Comparison of ENCODE assay signal across 21 mouse cellular contexts in the genomic region with DNA sequence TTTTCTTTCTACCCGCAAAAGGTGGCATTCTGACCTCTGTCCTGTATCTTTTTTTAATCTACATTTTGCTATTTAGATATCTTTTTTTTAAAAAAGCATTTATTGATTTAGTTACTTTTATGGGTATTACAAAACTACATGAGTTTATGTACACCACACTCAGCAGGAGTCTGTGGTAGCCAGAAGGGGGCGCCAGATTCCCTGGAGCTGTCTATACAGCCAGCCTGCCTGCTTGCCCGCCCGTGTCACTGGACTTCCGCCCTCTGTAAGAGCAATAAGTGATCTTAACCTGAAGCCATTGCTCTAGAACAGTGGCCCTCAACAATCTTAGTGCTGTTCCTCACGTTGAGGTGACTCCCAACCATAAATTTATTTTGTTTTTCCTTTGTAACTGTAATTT. TPM values are rescaled to one million over a fixed set of nuclear protein-coding genes. Genes with fewer than 3 reads are reported as not detected.
DNase-seq lines count a peak whose midpoint lies in the region; ATAC-seq and TF ChIP-seq lines count a peak whose summit lies in the region.
"Had no signal": no experiment of that assay in that cellular context is flagged by ENCODE, and none has a peak within 500 bp of the region (broad histone marks: within the 10 kb centered on the region; RNA-seq: fewer than 3 reads in every experiment).

No protein-coding gene starts in this region.

- no peaks in the 10 kb centered on the region for H3K36me3 ChIP-seq in liver, embryonic 11.5 days (ENCODE audit: control insufficient read depth, insufficient read depth, low read length)
- H3K36me3 ChIP-seq: embryonic facial prominence, embryonic 13.5 days; G1E; heart, embryonic 15.5 days; limb, embryonic 13.5 days; neural tube, embryonic 13.5 days had no signal

- H3K9ac ChIP-seq in liver, embryonic 11.5 days (ENCODE audit: low read depth, low read length), result no peak overlapping the region
- H3K9ac ChIP-seq: embryonic facial prominence, embryonic 13.5 days; heart, embryonic 15.5 days; hindbrain, embryonic 14.5 days; limb, embryonic 13.5 days; neural tube, embryonic 13.5 days had no signal

- no peak overlapping the region for H3K4me2 ChIP-seq in liver, embryonic 11.5 days
- H3K4me2 ChIP-seq: embryonic facial prominence, embryonic 13.5 days; heart, embryonic 15.5 days; hindbrain, embryonic 14.5 days; limb, embryonic 13.5 days; neural tube, embryonic 13.5 days had no signal

- DNase-seq in CD4-positive, CD25-positive, alpha-beta regulatory T cell, adult 2 months (ENCODE audit: low read depth, low spot score), result peak; percentile 6
- DNase-seq in liver (peak; percentile 12), 416B (ENCODE audit: low read depth) (peak; percentile 17)
- no peak for DNase-seq in liver, embryonic 11.5 days (ENCODE audit: low spot score)
- no peak for DNase-seq in ovary, adult 18-20 months (ENCODE audit: low spot score)
- no peak for DNase-seq in Muller cell, postnatal 12 days (ENCODE audit: inconsistent ontology term)
- DNase-seq: cerebellum, adult 18-20 months; kidney, adult 2 months had no signal

- no peak for TF ChIP-seq POLR2A in bone marrow macrophage, adult 2 months (IDR thresholded peaks at IDR 0.05; ENCODE audit: borderline replicate concordance, low read depth, low read length)

- no peak for ATAC-seq in CD4-positive, CD25-positive, alpha-beta regulatory T cell, adult 4 months
- ATAC-seq in liver, embryonic 11.5 days (replicated peaks; ENCODE audit: low FRiP score), result no peak
- ATAC-seq: activated CD4-positive, CD25-positive, alpha-beta regulatory T cell, adult 4 months had no signal

- no peak overlapping the region for H3K27ac ChIP-seq in liver, embryonic 11.5 days (ENCODE audit: low read depth, low read length)
- no peak overlapping the region for H3K27ac ChIP-seq in bone marrow macrophage, adult 2 months (ENCODE audit: insufficient read depth, low read depth, low read length)
- H3K27ac ChIP-seq: embryonic facial prominence, embryonic 13.5 days; heart, embryonic 15.5 days; hindbrain, embryonic 14.5 days; limb, embryonic 13.5 days; neural tube, embryonic 13.5 days had no signal

- no peaks in the 10 kb centered on the region for H3K9me3 ChIP-seq in liver, embryonic 11.5 days (ENCODE audit: control insufficient read depth, low read length)
- H3K9me3 ChIP-seq: embryonic facial prominence, embryonic 13.5 days; G1E; heart, embryonic 15.5 days; limb, embryonic 13.5 days; neural tube, embryonic 13.5 days had no signal

- 0 out of 2 replicates have a peak, but pooled peaks cover 2% of the 10 kb centered on the region for H3K27me3 ChIP-seq in liver, embryonic 11.5 days (replicated peaks; ENCODE audit: control insufficient read depth, insufficient read depth, low read length)

- no peak overlapping the region for H3K4me3 ChIP-seq in liver, embryonic 11.5 days (ENCODE audit: low read depth, low read length)
- H3K4me3 ChIP-seq in bone marrow macrophage, adult 2 months (ENCODE audit: insufficient read depth, low read length), result no peak overlapping the region
- H3K4me3 ChIP-seq: embryonic facial prominence, embryonic 13.5 days; heart, embryonic 15.5 days; limb, embryonic 13.5 days; neural tube, embryonic 13.5 days had no signal

- 83% methylated on average over 6 of the region's 6 CpGs for WGBS in liver, embryonic 11.5 days

- no peaks in the 10 kb centered on the region; the same call in 1 of the 2 replicates for H3K4me1 ChIP-seq in liver, embryonic 11.5 days (replicated peaks; ENCODE audit: control insufficient read depth, insufficient read depth, low read length)
- no peaks in the 10 kb centered on the region for H3K4me1 ChIP-seq in bone marrow macrophage, adult 2 months (ENCODE audit: control insufficient read depth, insufficient read depth, low read length)

- TF ChIP-seq CTCF in bone marrow macrophage, adult 2 months (IDR thresholded peaks at IDR 0.05; ENCODE audit: low read depth, low read length), result peak; percentile 16; the same call in 1 of the 2 replicates

RNA-seq across cellular contexts. Expression of a gene that starts 37.4 kb away (rescaled TPM):
- 1 to 10 TPM in 1 of 2 experiments, under 1 TPM in 1; 0.76 to 1.2 TPM for polyA plus RNA-seq in CD4-positive, CD25-positive, alpha-beta regulatory T cell, adult 4 months (2017; shearing (Covaris generic))
- polyA plus RNA-seq in liver, embryonic 11.5 days (2014; fragmentation: Nextera tagmentation; extraction: Ambion mirVana), result 0.91 and 1.6 TPM in 2 replicates
- 0.50 and 0.55 TPM in 2 replicates for polyA plus RNA-seq in bone marrow macrophage, adult 2 months (2012; ENCODE audit: insufficient read depth, insufficient read length, missing spikeins)

RNA-seq across cellular contexts. Expression of a gene that starts 38.0 kb away (rescaled TPM):
- not detected for polyA plus RNA-seq in CD4-positive, CD25-positive, alpha-beta regulatory T cell, adult 4 months (2017; shearing (Covaris generic))
- 0.29 and 0.32 TPM in 2 replicates for polyA plus RNA-seq in liver, embryonic 11.5 days (2014; fragmentation: Nextera tagmentation; extraction: Ambion mirVana)
- not detected in 2 replicates for polyA plus RNA-seq in bone marrow macrophage, adult 2 months (2012; ENCODE audit: insufficient read depth, insufficient read length, missing spikeins)
- polyA plus RNA-seq: activated CD4-positive, CD25-positive, alpha-beta regulatory T cell, adult 4 months; frontal cortex, adult 2 months; G1E; kidney, adult 2 months; lung, embryonic 16.5 days; small intestine, adult 2 months; urinary bladder, adult 2 months had no signal

Comparison
In these comparisons a context has a peak if more than half of its experiments do, and no peak if none do; other contexts are left out.
1. DNase-seq: peak in CD4-positive, CD25-positive, alpha-beta regulatory T cell, adult 2 months (single experiment), liver (single experiment) and 416B (single experiment); none in liver, embryonic 11.5 days (single experiment), ovary, adult 18-20 months (single experiment) and Muller cell, postnatal 12 days (single experiment).